14 mouse cellular contexts compared by ENCODE assay signal in genomic region chr8:25430552-25430951, GRCm38 (mm10).
DNase-seq lines count a peak whose midpoint lies in the region; ATAC-seq lines count a peak whose summit lies in the region.
"Had no signal": no experiment of that assay in that cellular context is flagged by ENCODE, and none has a peak within 500 bp of the region (broad histone marks: within the 10 kb centered on the region; RNA-seq: fewer than 3 reads in every experiment).

No protein-coding gene starts in this region.

- H3K9ac ChIP-seq in forebrain, embryonic 14.5 days (ENCODE audit: low read length), result no peak overlapping the region
- H3K9ac ChIP-seq in hindbrain, embryonic 16.5 days (ENCODE audit: low read depth, low read length), result no peak overlapping the region; the same call in 1 of the 2 replicates
- H3K9ac ChIP-seq in neural tube, embryonic 13.5 days, result 0 out of 2 replicates have a peak overlapping the region, but pooled peaks have one; percentile 3
- H3K9ac ChIP-seq: liver, embryonic 13.5 days had no signal

- DNase-seq in embryo, embryonic 10.5 days (ENCODE audit: low spot score), result peak; percentile 24
- DNase-seq in embryo, embryonic 9.5 days (ENCODE audit: extremely low spot score), result no peak
- no peak for DNase-seq in forebrain, embryonic 14.5 days (ENCODE audit: low spot score)
- no peak for DNase-seq in natural killer cell, adult 2 months (ENCODE audit: low spot score in 2 of 2)
- DNase-seq in layer of hippocampus, adult 18-20 months (ENCODE audit: low spot score in 2 of 2), result no peak
- no peak for DNase-seq in layer of hippocampus, adult 9-10 months (ENCODE audit: low spot score)
- DNase-seq: adrenal gland, postnatal 14 days; cerebellum, postnatal 25 days; gastrocnemius, adult 2 months; liver, embryonic 13.5 days; right cerebral cortex, adult 18-20 months had no signal

- H3K4me3 ChIP-seq in forebrain, embryonic 14.5 days (ENCODE audit: low read depth, low read length), result no peak overlapping the region
- no peak overlapping the region for H3K4me3 ChIP-seq in hindbrain, embryonic 16.5 days (ENCODE audit: low read length)
- no peak overlapping the region for H3K4me3 ChIP-seq in neural tube, embryonic 13.5 days
- H3K4me3 ChIP-seq: gastrocnemius, adult 2 months; liver, embryonic 13.5 days had no signal

- no peaks in the 10 kb centered on the region for H3K27me3 ChIP-seq in forebrain, embryonic 14.5 days (replicated peaks; ENCODE audit: control insufficient read depth, insufficient read depth, low read length)
- no peaks in the 10 kb centered on the region for H3K27me3 ChIP-seq in hindbrain, embryonic 16.5 days (replicated peaks; ENCODE audit: control insufficient read depth, insufficient read depth, low read length)
- no peaks in the 10 kb centered on the region for H3K27me3 ChIP-seq in neural tube, embryonic 13.5 days
- H3K27me3 ChIP-seq: liver, embryonic 13.5 days had no signal

- H3K4me1 ChIP-seq in forebrain, embryonic 14.5 days (ENCODE audit: control insufficient read depth, insufficient read depth, low read length), result no peaks in the 10 kb centered on the region
- H3K4me1 ChIP-seq in hindbrain, embryonic 16.5 days (ENCODE audit: control insufficient read depth, insufficient read depth, low read depth, low read length), result peaks cover 4% of the 10 kb centered on the region; the same call in 1 of the 2 replicates
- H3K4me1 ChIP-seq in neural tube, embryonic 13.5 days (replicated peaks), result peaks cover 25% of the 10 kb centered on the region

- no peaks in the 10 kb centered on the region for H3K36me3 ChIP-seq in forebrain, embryonic 14.5 days (ENCODE audit: control insufficient read depth, insufficient read depth, low read length)
- H3K36me3 ChIP-seq in hindbrain, embryonic 16.5 days (ENCODE audit: control insufficient read depth, insufficient read depth, low read length), result no peaks in the 10 kb centered on the region
- no peaks in the 10 kb centered on the region for H3K36me3 ChIP-seq in neural tube, embryonic 13.5 days
- H3K36me3 ChIP-seq: liver, embryonic 13.5 days had no signal

- peak overlapping the region; percentile 14; the same call in 1 of the 2 replicates for H3K27ac ChIP-seq in forebrain, embryonic 14.5 days (ENCODE audit: low read depth, low read length)
- H3K27ac ChIP-seq in hindbrain, embryonic 16.5 days (ENCODE audit: low read depth, low read length), result no peak overlapping the region
- H3K27ac ChIP-seq in neural tube, embryonic 13.5 days (replicated peaks), result 0 out of 2 replicates have a peak overlapping the region, but pooled peaks have one; percentile 56
- H3K27ac ChIP-seq: gastrocnemius, adult 2 months; liver, embryonic 13.5 days had no signal

- H3K4me2 ChIP-seq in forebrain, embryonic 14.5 days (ENCODE audit: low read length), result no peak overlapping the region
- H3K4me2 ChIP-seq in hindbrain, embryonic 16.5 days (ENCODE audit: low read length), result no peak overlapping the region
- no peak overlapping the region for H3K4me2 ChIP-seq in neural tube, embryonic 13.5 days
- H3K4me2 ChIP-seq: heart, embryonic 11.5 days; liver, embryonic 13.5 days had no signal

- no peaks in the 10 kb centered on the region for H3K9me3 ChIP-seq in forebrain, embryonic 14.5 days (replicated peaks; ENCODE audit: control insufficient read depth, low read length)
- no peaks in the 10 kb centered on the region; the same call in 1 of the 2 replicates for H3K9me3 ChIP-seq in hindbrain, embryonic 16.5 days (ENCODE audit: control insufficient read depth, low read length)
- peaks cover 5% of the 10 kb centered on the region for H3K9me3 ChIP-seq in neural tube, embryonic 13.5 days
- H3K9me3 ChIP-seq: liver, embryonic 13.5 days had no signal

- peak; percentile 10; the same call in 1 of the 2 replicates for ATAC-seq in forebrain, embryonic 14.5 days
- peak; percentile 60; the same call in 1 of the 2 replicates for ATAC-seq in hindbrain, embryonic 16.5 days
- ATAC-seq in neural tube, embryonic 13.5 days (ENCODE audit: low read depth), result no peak

- WGBS in forebrain, embryonic 14.5 days, result 13% methylated on average over 5 of the region's 5 CpGs
- WGBS in hindbrain, embryonic 16.5 days, result 12% methylated on average over 5 of the region's 5 CpGs
- 32% methylated on average over 5 of the region's 5 CpGs for WGBS in neural tube, embryonic 13.5 days
